In genomic region chr15:79833251-79834050, GRCm38 (mm10) we compare ENCODE assay signal across 9 mouse cellular contexts. TPM values are rescaled to one million over a fixed set of nuclear protein-coding genes. Genes with fewer than 3 reads are reported as not detected.
DNase-seq lines count a peak whose midpoint lies in the region; ATAC-seq and TF ChIP-seq lines count a peak whose summit lies in the region.
"Had no signal": no experiment of that assay in that cellular context is flagged by ENCODE, and none has a peak within 500 bp of the region (broad histone marks: within the 10 kb centered on the region; RNA-seq: fewer than 3 reads in every experiment).

No protein-coding gene starts in this region.

- H3K4me1 ChIP-seq in lung, adult 2 months (ENCODE audit: control insufficient read depth, insufficient read depth, low read length) = peaks cover 3% of the 10 kb centered on the region; the same call in 1 of the 2 replicates
- H3K4me1 ChIP-seq in embryonic facial prominence, embryonic 14.5 days (ENCODE audit: control insufficient read depth, insufficient read depth, low read length) = peaks cover 22% of the 10 kb centered on the region
- peaks cover 57% of the 10 kb centered on the region for H3K4me1 ChIP-seq in hindbrain, embryonic 15.5 days (replicated peaks)
- peaks cover 52% of the 10 kb centered on the region for H3K4me1 ChIP-seq in liver, embryonic 13.5 days (replicated peaks)
- H3K4me1 ChIP-seq in neural tube, embryonic 14.5 days (ENCODE audit: control insufficient read depth, insufficient read depth, low read length) = peaks cover 40% of the 10 kb centered on the region

- H3K27ac ChIP-seq in embryonic facial prominence, embryonic 14.5 days (replicated peaks; ENCODE audit: low read depth, low read length) = peak overlapping the region; percentile 96
- H3K27ac ChIP-seq in hindbrain, embryonic 15.5 days (replicated peaks) = peak overlapping the region; percentile 99
- peak overlapping the region; percentile 66 for H3K27ac ChIP-seq in liver, embryonic 13.5 days
- peak overlapping the region; percentile 96 for H3K27ac ChIP-seq in neural tube, embryonic 14.5 days (ENCODE audit: low read depth, low read length)

- 2% methylated on average over 40 of the region's 41 CpGs for WGBS in lung, adult 2 months
- WGBS in embryonic facial prominence, embryonic 14.5 days = under 1% methylated on average over 35 of the region's 41 CpGs
- under 1% methylated on average over 40 of the region's 41 CpGs for WGBS in hindbrain, embryonic 15.5 days
- WGBS in liver, embryonic 13.5 days (ENCODE audit: insufficient replicate concordance) = under 1% methylated on average over 41 of the region's 41 CpGs
- under 1% methylated on average over 41 of the region's 41 CpGs for WGBS in neural tube, embryonic 14.5 days

- TF ChIP-seq CTCF in lung, adult 2 months (IDR thresholded peaks at IDR 0.05; ENCODE audit: insufficient read depth, low read length) = no peak

- H3K27me3 ChIP-seq in embryonic facial prominence, embryonic 14.5 days (replicated peaks; ENCODE audit: control insufficient read depth, insufficient read depth, low read length) = no peaks in the 10 kb centered on the region
- H3K27me3 ChIP-seq in hindbrain, embryonic 15.5 days = no peaks in the 10 kb centered on the region
- peaks cover 10% of the 10 kb centered on the region; the same call in 1 of the 2 replicates for H3K27me3 ChIP-seq in liver, embryonic 13.5 days
- no peaks in the 10 kb centered on the region for H3K27me3 ChIP-seq in neural tube, embryonic 14.5 days (ENCODE audit: control insufficient read depth, insufficient read depth, low read length)

- DNase-seq in lung, adult 2 months = peak; percentile 51
- DNase-seq in lung, postnatal 36 days = no peak
- peak; percentile 57 for DNase-seq in adrenal gland, postnatal 10 days
- DNase-seq in embryonic facial prominence, embryonic 14.5 days (ENCODE audit: low spot score) = peak; percentile 83
- peak; percentile 21 for DNase-seq in liver, embryonic 13.5 days
- DNase-seq in MN1 (ENCODE audit: low spot score) = no peak

- peak overlapping the region; percentile 93 for H3K4me3 ChIP-seq in lung, adult 2 months (replicated peaks; ENCODE audit: extremely low read depth, low read depth, low read length)
- H3K4me3 ChIP-seq in embryonic facial prominence, embryonic 14.5 days (ENCODE audit: low read depth, low read length) = peak overlapping the region; percentile 89
- peak overlapping the region; percentile 91 for H3K4me3 ChIP-seq in hindbrain, embryonic 15.5 days
- peak overlapping the region; percentile 77 for H3K4me3 ChIP-seq in liver, embryonic 13.5 days (replicated peaks)
- peak overlapping the region; percentile 81 for H3K4me3 ChIP-seq in neural tube, embryonic 14.5 days (ENCODE audit: low read depth, low read length)

- no peak for TF ChIP-seq POLR2A in lung, adult 2 months (IDR thresholded peaks at IDR 0.05; ENCODE audit: borderline replicate concordance, extremely low read depth, low read depth, low read length)

- H3K9ac ChIP-seq in embryonic facial prominence, embryonic 14.5 days (ENCODE audit: low read depth, low read length) = peak overlapping the region; percentile 90
- H3K9ac ChIP-seq in hindbrain, embryonic 15.5 days = peak overlapping the region; percentile 91
- H3K9ac ChIP-seq in liver, embryonic 13.5 days = peak overlapping the region; percentile 85
- H3K9ac ChIP-seq in neural tube, embryonic 14.5 days (replicated peaks; ENCODE audit: low read depth, low read length) = peak overlapping the region; percentile 90

- ATAC-seq in embryonic facial prominence, embryonic 14.5 days (ENCODE audit: low read depth) = peak; percentile 38
- ATAC-seq in hindbrain, embryonic 15.5 days (ENCODE audit: low FRiP score, low read depth) = 0 out of 2 replicates have a peak, but pooled peaks have one; percentile 14
- peak; percentile 41 for ATAC-seq in liver, embryonic 13.5 days (ENCODE audit: low read depth)
- peak; percentile 16 for ATAC-seq in neural tube, embryonic 14.5 days (ENCODE audit: low read depth)

- H3K4me2 ChIP-seq in embryonic facial prominence, embryonic 14.5 days (ENCODE audit: low read depth, low read length) = peak overlapping the region; percentile 85
- H3K4me2 ChIP-seq in hindbrain, embryonic 15.5 days = peak overlapping the region; percentile 97
- H3K4me2 ChIP-seq in liver, embryonic 13.5 days = peak overlapping the region; percentile 89
- H3K4me2 ChIP-seq in neural tube, embryonic 14.5 days (ENCODE audit: low read depth, low read length) = peak overlapping the region; percentile 96

- H3K36me3 ChIP-seq in embryonic facial prominence, embryonic 14.5 days (ENCODE audit: control insufficient read depth, insufficient read depth, low read length) = peaks cover 21% of the 10 kb centered on the region
- peaks cover 7% of the 10 kb centered on the region; the same call in 1 of the 2 replicates for H3K36me3 ChIP-seq in hindbrain, embryonic 15.5 days
- peaks cover 12% of the 10 kb centered on the region; the same call in 1 of the 2 replicates for H3K36me3 ChIP-seq in liver, embryonic 13.5 days
- H3K36me3 ChIP-seq in neural tube, embryonic 14.5 days (ENCODE audit: control insufficient read depth, insufficient read depth, low read length) = peaks cover 5% of the 10 kb centered on the region; the same call in 1 of the 2 replicates

- no peaks in the 10 kb centered on the region for H3K9me3 ChIP-seq in embryonic facial prominence, embryonic 14.5 days (ENCODE audit: control insufficient read depth, low read length)
- no peaks in the 10 kb centered on the region for H3K9me3 ChIP-seq in hindbrain, embryonic 15.5 days
- no peaks in the 10 kb centered on the region for H3K9me3 ChIP-seq in liver, embryonic 13.5 days (replicated peaks)
- no peaks in the 10 kb centered on the region for H3K9me3 ChIP-seq in neural tube, embryonic 14.5 days (ENCODE audit: control insufficient read depth, low read length)

RNA-seq across cellular contexts. Expression of gene Npcd, which starts 0.6 kb away (rescaled TPM):
- 0.50 and 1.4 TPM in 2 replicates for polyA plus RNA-seq in lung, adult 2 months (2012; rRNA removed)
- 1 to 10 TPM; 1.2 to 1.7 TPM for total RNA-seq in adrenal gland, postnatal 10 days (2021)
- polyA plus RNA-seq in embryonic facial prominence, embryonic 14.5 days (2014; fragmentation: Nextera tagmentation; extraction: Ambion mirVana) = 0.80 TPM in 1 of 2 replicates, not detected in the other
- 0.44 TPM in 1 of 2 replicates, not detected in the other for polyA plus RNA-seq in hindbrain, embryonic 15.5 days (2015; fragmentation: Nextera tagmentation; extraction: Ambion mirVana)
- polyA plus RNA-seq in liver, embryonic 13.5 days (2015; fragmentation: Nextera tagmentation; extraction: Ambion mirVana) = not detected in 2 replicates
- polyA plus RNA-seq in neural tube, embryonic 14.5 days (2014; fragmentation: Nextera tagmentation; extraction: Ambion mirVana) = 1.0 and 2.5 TPM in 2 replicates
- total RNA-seq: neutrophil, adult 5-6 weeks had no signal

RNA-seq across cellular contexts. Expression of gene Cbx6, which starts 1.0 kb away (rescaled TPM):
- 87.3 and 94.1 TPM in 2 replicates for polyA plus RNA-seq in lung, adult 2 months (2012; rRNA removed)
- total RNA-seq in adrenal gland, postnatal 10 days (2021) = 10 to 100 TPM; 58.8 to 68.4 TPM
- 50.2 and 54.4 TPM in 2 replicates for polyA plus RNA-seq in embryonic facial prominence, embryonic 14.5 days (2014; fragmentation: Nextera tagmentation; extraction: Ambion mirVana)
- 60.8 and 64.5 TPM in 2 replicates for polyA plus RNA-seq in hindbrain, embryonic 15.5 days (2015; fragmentation: Nextera tagmentation; extraction: Ambion mirVana)
- polyA plus RNA-seq in liver, embryonic 13.5 days (2015; fragmentation: Nextera tagmentation; extraction: Ambion mirVana) = 9.7 and 10.2 TPM in 2 replicates
- polyA plus RNA-seq in neural tube, embryonic 14.5 days (2014; fragmentation: Nextera tagmentation; extraction: Ambion mirVana) = 25.4 and 31.1 TPM in 2 replicates

RNA-seq across cellular contexts. Expression of gene Nptxr, which starts 28.9 kb away (rescaled TPM):
- 3.1 and 3.7 TPM in 2 replicates for polyA plus RNA-seq in lung, adult 2 months (2012; rRNA removed)
- 1 to 10 TPM; 8.2 to 9.5 TPM for total RNA-seq in adrenal gland, postnatal 10 days (2021)
- 3.2 and 3.4 TPM in 2 replicates for polyA plus RNA-seq in embryonic facial prominence, embryonic 14.5 days (2014; fragmentation: Nextera tagmentation; extraction: Ambion mirVana)
- 49.9 and 61.3 TPM in 2 replicates for polyA plus RNA-seq in hindbrain, embryonic 15.5 days (2015; fragmentation: Nextera tagmentation; extraction: Ambion mirVana)
- 0.12 and 0.13 TPM in 2 replicates for polyA plus RNA-seq in liver, embryonic 13.5 days (2015; fragmentation: Nextera tagmentation; extraction: Ambion mirVana)
- polyA plus RNA-seq in neural tube, embryonic 14.5 days (2014; fragmentation: Nextera tagmentation; extraction: Ambion mirVana) = 15.5 and 23.4 TPM in 2 replicates

RNA-seq across cellular contexts. Expression of gene Dnal4, which starts 55.8 kb away (rescaled TPM):
- 51.1 and 51.2 TPM in 2 replicates for polyA plus RNA-seq in lung, adult 2 months (2012; rRNA removed)
- total RNA-seq in adrenal gland, postnatal 10 days (2021) = 10 to 100 TPM; 16.1 to 19.5 TPM
- polyA plus RNA-seq in embryonic facial prominence, embryonic 14.5 days (2014; fragmentation: Nextera tagmentation; extraction: Ambion mirVana) = 50.0 and 59.5 TPM in 2 replicates
- polyA plus RNA-seq in hindbrain, embryonic 15.5 days (2015; fragmentation: Nextera tagmentation; extraction: Ambion mirVana) = 68.7 and 69.6 TPM in 2 replicates
- polyA plus RNA-seq in liver, embryonic 13.5 days (2015; fragmentation: Nextera tagmentation; extraction: Ambion mirVana) = 9.1 and 10.5 TPM in 2 replicates
- 62.2 and 62.8 TPM in 2 replicates for polyA plus RNA-seq in neural tube, embryonic 14.5 days (2014; fragmentation: Nextera tagmentation; extraction: Ambion mirVana)

RNA-seq across cellular contexts. Expression of gene Apobec3, which starts 58.0 kb away (rescaled TPM):
- polyA plus RNA-seq in lung, adult 2 months (2012; rRNA removed) = 29.7 and 36.7 TPM in 2 replicates
- total RNA-seq in adrenal gland, postnatal 10 days (2021) = 10 to 100 TPM; 16.0 to 30.6 TPM
- 16.1 and 17.3 TPM in 2 replicates for polyA plus RNA-seq in embryonic facial prominence, embryonic 14.5 days (2014; fragmentation: Nextera tagmentation; extraction: Ambion mirVana)
- polyA plus RNA-seq in hindbrain, embryonic 15.5 days (2015; fragmentation: Nextera tagmentation; extraction: Ambion mirVana) = 4.3 and 5.7 TPM in 2 replicates
- 41.7 and 53.3 TPM in 2 replicates for polyA plus RNA-seq in liver, embryonic 13.5 days (2015; fragmentation: Nextera tagmentation; extraction: Ambion mirVana)
- polyA plus RNA-seq in neural tube, embryonic 14.5 days (2014; fragmentation: Nextera tagmentation; extraction: Ambion mirVana) = 2.3 and 6.0 TPM in 2 replicates

Comparison
In these comparisons a context has a peak if more than half of its experiments do, and no peak if none do; other contexts are left out.
1. DNase-seq: peak in lung, adult 2 months (single experiment), adrenal gland, postnatal 10 days (single experiment), embryonic facial prominence, embryonic 14.5 days (single experiment) and liver, embryonic 13.5 days (single experiment); none in lung, postnatal 36 days (single experiment) and MN1 (single experiment).
2. Peak in every context shown above with its lines, with median percentiles within 50 percentile points of each other: H3K4me3 ChIP-seq, ATAC-seq, H3K27ac ChIP-seq, H3K4me2 ChIP-seq and H3K9ac ChIP-seq.